Mouse (Mus musculus) stomach, embryonic 16.5 days (tissue): ENCODE measurements around the gene Zfp385b. TPM values are rescaled to one million over a fixed set of nuclear protein-coding genes. Genes with fewer than 3 reads are reported as not detected.
A peak's percentile ranks its signal among the peaks of the same experiment; 100 is the strongest.

Experiments used
- ATAC-seq: fragments of 200-750 bp; cut with Nextera tagmentation; 2 replicates; pipeline ENCODE4 v1.8.0; 2017; ENCODE audit warnings: moderate number of reproducible peaks, moderate TSS enrichment; ENCODE audit not compliant: insufficient read depth, low FRiP score
- H3K27ac ChIP-seq: fragments of 300-500 bp; sonication (generic); 2 replicates; pipeline ENCODE4 v1.5.1; 2014; ENCODE audit warnings: low read length
- H3K27me3 ChIP-seq: fragments of 300-500 bp; sonication (generic); 2 replicates; pipeline ENCODE4 v1.6.1; 2014; ENCODE audit warnings: low read length, control low read depth, mixed read lengths; ENCODE audit not compliant: control insufficient read depth, insufficient read depth
- H3K36me3 ChIP-seq: fragments of 300-500 bp; sonication (generic); 2 replicates; pipeline ENCODE4 v1.6.1; 2014; ENCODE audit warnings: low read length; ENCODE audit not compliant: control insufficient read depth, insufficient read depth
- H3K4me1 ChIP-seq: fragments of 300-500 bp; sonication (generic); 2 replicates; pipeline ENCODE4 v1.6.1; 2014; ENCODE audit warnings: low read length, control low read depth, mixed read lengths; ENCODE audit not compliant: control insufficient read depth, insufficient read depth
- H3K4me2 ChIP-seq: fragments of 300-500 bp; sonication (generic); 2 replicates; pipeline ENCODE4 v1.6.1; 2014; ENCODE audit warnings: low read depth, low read length, mixed read lengths
- H3K4me3 ChIP-seq: fragments of 300-500 bp; sonication (generic); replicated peaks from 2 replicates; pipeline ENCODE4 v1.5.1; 2014; ENCODE audit warnings: mild to moderate bottlenecking, low read length
- H3K9ac ChIP-seq: fragments of 300-500 bp; sonication (generic); 2 replicates; pipeline ENCODE4 v1.6.1; 2014; ENCODE audit warnings: low read length
- H3K9me3 ChIP-seq: fragments of 300-500 bp; sonication (generic); replicated peaks from 2 replicates; pipeline ENCODE4 v1.6.1; 2016; ENCODE audit warnings: low read length, control low read depth; ENCODE audit not compliant: control insufficient read depth
- WGBS: fragments of 180-500 bp; shearing (Covaris S2); extraction: QIAGEN DNeasy Blood & Tissue Kit; methylation state at CpG from one replicate; pipeline ENCODE4 v1.1.7; 2014; 5-methylcytosine and 5-hydroxymethylcytosine counted together
- polyA plus RNA-seq: library from polyadenylated mRNA; unstranded; fragments of >200 nt; fragmentation: Nextera tagmentation; extraction: Ambion mirVana; gene quantifications from 2 replicates; pipeline ENCODE4 v1.2.1, GENCODE M21; 2015

Gene Zfp385b
- polyA plus RNA-seq, 1 experiment from 2014 or later = 5.6 TPM

GRCm38 (mm10) chr2:77411612-77412011, 407.8 kb downstream of the Zfp385b start:
- Histone ChIP-seq H3K4me1 (no peaks in the 10 kb centered on the region), H3K9me3 (no peaks in the 10 kb centered on the region), H3K4me2 (no peak overlapping the region), H3K27me3 (no peaks in the 10 kb centered on the region), H3K27ac (no peak overlapping the region), H3K9ac (no peak overlapping the region), H3K4me3 (no peak overlapping the region), H3K36me3 (no peaks in the 10 kb centered on the region)
- no peak for ATAC-seq
- 79% methylated on average over 13 of the region's 13 CpGs for WGBS

- no peak overlapping the region for H3K9ac ChIP-seq
- 48% methylated on average over 5 of the region's 5 CpGs for WGBS
- no peak overlapping the region for H3K4me3 ChIP-seq
- H3K4me1 ChIP-seq = no peaks in the 10 kb centered on the region
- H3K27ac ChIP-seq = no peak overlapping the region
- H3K36me3 ChIP-seq = no peaks in the 10 kb centered on the region
- no peaks in the 10 kb centered on the region for H3K27me3 ChIP-seq
- H3K4me2 ChIP-seq = no peak overlapping the region
- H3K9me3 ChIP-seq = no peaks in the 10 kb centered on the region
- no peak for ATAC-seq
These were observed 409.8 kb downstream of the Zfp385b start for GRCm38 (mm10) chr2:77409521-77410135.

- Histone ChIP-seq H3K4me2 (no peak overlapping the region), H3K27ac (no peak overlapping the region), H3K4me1 (no peaks in the 10 kb centered on the region), H3K9me3 (no peaks in the 10 kb centered on the region), H3K9ac (no peak overlapping the region), H3K4me3 (no peak overlapping the region), H3K27me3 (no peaks in the 10 kb centered on the region), H3K36me3 (no peaks in the 10 kb centered on the region)
- ATAC-seq = no peak
- 65% methylated on average over 7 of the region's 7 CpGs for WGBS
These were observed 410.5 kb downstream of the Zfp385b start for GRCm38 (mm10) chr2:77408972-77409371.

GRCm38 (mm10) chr2:77402329-77402728, 417.1 kb downstream of the Zfp385b start:
- H3K9me3 ChIP-seq = no peaks in the 10 kb centered on the region
- H3K9ac ChIP-seq = no peak overlapping the region
- H3K27ac ChIP-seq = no peak overlapping the region
- peak overlapping the region; percentile 38 for H3K4me2 ChIP-seq
- WGBS = 20% methylated on average over 13 of the region's 13 CpGs
- H3K4me1 ChIP-seq = no peaks in the 10 kb centered on the region
- no peaks in the 10 kb centered on the region for H3K36me3 ChIP-seq
- H3K27me3 ChIP-seq = no peaks in the 10 kb centered on the region
- peak overlapping the region; percentile 7; the same call in 1 of the 2 replicates for H3K4me3 ChIP-seq
- ATAC-seq = no peak

GRCm38 (mm10) chr2:77401438-77402235, 417.8 kb downstream of the Zfp385b start:
- peak overlapping the region; percentile 7; the same call in 1 of the 2 replicates for H3K4me3 ChIP-seq
- H3K9me3 ChIP-seq = no peaks in the 10 kb centered on the region
- H3K27me3 ChIP-seq = no peaks in the 10 kb centered on the region
- H3K36me3 ChIP-seq = no peaks in the 10 kb centered on the region
- peak overlapping the region; percentile 1; the same call in 1 of the 2 replicates for H3K9ac ChIP-seq
- ATAC-seq = no peak; the same call in 1 of the 2 replicates
- WGBS = 11% methylated on average over 13 of the region's 13 CpGs
- H3K27ac ChIP-seq = no peak overlapping the region
- peak overlapping the region; percentile 38 for H3K4me2 ChIP-seq
- no peaks in the 10 kb centered on the region for H3K4me1 ChIP-seq

- ATAC-seq = no peak
- H3K9me3 ChIP-seq = no peaks in the 10 kb centered on the region
- no peaks in the 10 kb centered on the region for H3K4me1 ChIP-seq
- H3K4me3 ChIP-seq = no peak overlapping the region
- WGBS = 87% methylated on average over 7 of the region's 7 CpGs
- no peak overlapping the region for H3K9ac ChIP-seq
- H3K4me2 ChIP-seq = no peak overlapping the region
- no peak overlapping the region for H3K27ac ChIP-seq
- H3K27me3 ChIP-seq = no peaks in the 10 kb centered on the region
- H3K36me3 ChIP-seq = no peaks in the 10 kb centered on the region
These were observed 425.6 kb downstream of the Zfp385b start for GRCm38 (mm10) chr2:77393881-77394280.

GRCm38 (mm10) chr2:77388186-77388585, 431.3 kb downstream of the Zfp385b start:
- Histone ChIP-seq H3K4me3 (no peak overlapping the region), H3K4me2 (no peak overlapping the region), H3K27ac (no peak overlapping the region), H3K36me3 (no peaks in the 10 kb centered on the region), H3K9ac (no peak overlapping the region), H3K4me1 (no peaks in the 10 kb centered on the region), H3K27me3 (no peaks in the 10 kb centered on the region), H3K9me3 (no peaks in the 10 kb centered on the region)
- 74% methylated on average over 6 of the region's 6 CpGs for WGBS
- ATAC-seq = no peak

GRCm38 (mm10) chr2:77386515-77386914, 432.9 kb downstream of the Zfp385b start:
- 31% methylated on average over 5 of the region's 5 CpGs for WGBS
- Histone ChIP-seq H3K36me3 (no peaks in the 10 kb centered on the region), H3K4me2 (no peak overlapping the region), H3K9me3 (no peaks in the 10 kb centered on the region), H3K4me3 (no peak overlapping the region), H3K4me1 (no peaks in the 10 kb centered on the region), H3K27ac (no peak overlapping the region), H3K27me3 (no peaks in the 10 kb centered on the region), H3K9ac (no peak overlapping the region)
- ATAC-seq = no peak

- H3K4me3 ChIP-seq = no peak overlapping the region
- WGBS = 67% methylated on average over 5 of the region's 5 CpGs
- H3K27me3 ChIP-seq = no peaks in the 10 kb centered on the region
- H3K4me2 ChIP-seq = no peak overlapping the region
- H3K27ac ChIP-seq = no peak overlapping the region
- no peaks in the 10 kb centered on the region for H3K4me1 ChIP-seq
- no peaks in the 10 kb centered on the region; the same call in 1 of the 2 replicates for H3K9me3 ChIP-seq
- H3K36me3 ChIP-seq = no peaks in the 10 kb centered on the region
- no peak overlapping the region for H3K9ac ChIP-seq
- no peak for ATAC-seq
These were observed 436.7 kb downstream of the Zfp385b start for GRCm38 (mm10) chr2:77382766-77383165.
